Mouse (Mus musculus) CH12.LX (cell line): ENCODE measurements at regions not wholly inside any gene's neighbourhood (a gene's known extent, or its start where the extent isn't known, plus 50 kb on each side); places are given as distances from the start of the nearest gene placed in this dataset.

ENCODE experiments used
- DNase-seq: peaks from one replicate; pipeline ENCODE4 v3.0.0-alpha.2; 2013; ENCODE audit errors: extremely low read depth
- H3K27ac ChIP-seq: 2 replicates; pipeline ENCODE4 v1.5.1; 2012; ENCODE audit warnings: low read depth, mild to moderate bottlenecking, control low read depth, moderate library complexity; ENCODE audit not compliant: insufficient read depth
- H3K27me3 ChIP-seq: replicated peaks from 2 replicates; pipeline ENCODE3; 2012; ENCODE audit warnings: inconsistent platforms
- H3K36me3 ChIP-seq, 2 experiments: replicated peaks in 1 of 2; 2 replicates each; pipeline versions ENCODE3 to v1.6.1; 2012; ENCODE audit warnings: inconsistent platforms in 1 of 2, low read length in 1 of 2, mild to moderate bottlenecking in 1 of 2, mixed read lengths in 1 of 2, moderate library complexity in 1 of 2; ENCODE audit not compliant: control insufficient read depth in 1 of 2, insufficient read depth in 1 of 2
- H3K4me1 ChIP-seq, 2 experiments: 2 replicates each; pipeline ENCODE4 v1.6.1; 2012; ENCODE audit warnings: inconsistent platforms in 1 of 2, moderate library complexity in 1 of 2; ENCODE audit not compliant: insufficient read depth in 2 of 2, control insufficient read depth in 1 of 2
- H3K4me2 ChIP-seq: 2 replicates; pipeline ENCODE4 v1.6.1; 2012; ENCODE audit warnings: low read depth, mild to moderate bottlenecking, control low read depth; ENCODE audit not compliant: poor library complexity, insufficient read depth, severe bottlenecking
- H3K4me3 ChIP-seq, 3 experiments: fragments of 150-350 bp in 1 of 3; sonication (generic) in 1 of 3; replicated peaks in 1 of 3; 2 replicates each; pipeline versions ENCODE3 to v1.5.1; 2011 to 2012; ENCODE audit warnings: low read depth in 2 of 3, low read length in 2 of 3, mild to moderate bottlenecking in 2 of 3, moderate library complexity in 2 of 3, control low read depth in 1 of 3, improper control_type of control experiment in 1 of 3, inconsistent platforms in 1 of 3, mixed read lengths in 1 of 3; ENCODE audit not compliant: poor library complexity in 1 of 3
- H3K79me2 ChIP-seq: replicated peaks from 2 replicates; pipeline ENCODE4 v1.6.1; 2012; ENCODE audit warnings: mild to moderate bottlenecking, moderate library complexity; ENCODE audit not compliant: control insufficient read depth, poor library complexity, insufficient read depth, severe bottlenecking; ENCODE audit errors: extremely low read depth
- H3K9ac ChIP-seq: 2 replicates; pipeline ENCODE4 v1.6.1; 2012; ENCODE audit warnings: low read depth, mild to moderate bottlenecking, control low read depth, moderate library complexity; ENCODE audit not compliant: insufficient read depth
- H3K9me3 ChIP-seq: replicated peaks from 2 replicates; pipeline ENCODE3; 2012; ENCODE audit warnings: low read length, inconsistent platforms, mixed read lengths
- CHD1 ChIP-seq: IDR thresholded peaks from 2 replicates; pipeline ENCODE4 v1.6.1; 2012; ENCODE audit warnings: low read depth, low read length, improper control_type of control experiment, inconsistent platforms
- CHD2 ChIP-seq: IDR thresholded peaks from 2 replicates; pipeline ENCODE4 v1.6.1; 2011; ENCODE audit warnings: low read length, improper control_type of control experiment
- EP300 ChIP-seq: IDR thresholded peaks from 2 replicates; pipeline ENCODE4 v1.6.1; 2011; ENCODE audit warnings: low read length, improper control_type of control experiment
- GABPA ChIP-seq: IDR thresholded peaks from 2 replicates; pipeline ENCODE4 v1.6.1; 2012; ENCODE audit warnings: low read depth, low read length, improper control_type of control experiment, inconsistent platforms; ENCODE audit not compliant: insufficient replicate concordance
- HCFC1 ChIP-seq: IDR thresholded peaks from 2 replicates; pipeline ENCODE4 v1.6.1; 2012; ENCODE audit warnings: low read depth, mild to moderate bottlenecking, inconsistent platforms, low read length, improper control_type of control experiment
- JUN ChIP-seq: IDR thresholded peaks from 2 replicates; pipeline ENCODE4 v1.6.1; 2011; ENCODE audit warnings: low read depth, mild to moderate bottlenecking, low read length, improper control_type of control experiment, moderate library complexity; ENCODE audit not compliant: insufficient read depth
- JUND ChIP-seq: conservative IDR thresholded peaks from 2 replicates; pipeline ENCODE4 v1.6.1; 2011; ENCODE audit warnings: low read depth, low read length, improper control_type of control experiment
- MAFK ChIP-seq: IDR thresholded peaks from 2 replicates; pipeline ENCODE4 v1.6.1; 2011; ENCODE audit warnings: low read length, improper control_type of control experiment; ENCODE audit not compliant: insufficient replicate concordance
- MAX ChIP-seq: IDR thresholded peaks from 2 replicates; pipeline ENCODE4 v1.6.1; 2011; ENCODE audit warnings: low read length, improper control_type of control experiment
- MEF2A ChIP-seq: IDR thresholded peaks from 2 replicates; pipeline ENCODE4 v1.6.1; 2014; ENCODE audit warnings: low read depth, mild to moderate bottlenecking, inconsistent platforms, low read length, improper control_type of control experiment, borderline replicate concordance
- MXI1 ChIP-seq: IDR thresholded peaks from 2 replicates; pipeline ENCODE4 v1.6.1; 2011; ENCODE audit warnings: mild to moderate bottlenecking, low read depth, low read length, improper control_type of control experiment
- NRF1 ChIP-seq: IDR thresholded peaks from 2 replicates; pipeline ENCODE4 v1.6.1; 2014; ENCODE audit warnings: low read depth, mild to moderate bottlenecking, inconsistent platforms, low read length, improper control_type of control experiment, moderate library complexity
- PAX5 ChIP-seq: IDR thresholded peaks from 2 replicates; pipeline ENCODE4 v1.6.1; 2012; ENCODE audit warnings: low read length, inconsistent platforms, mixed read lengths
- POLR2AphosphoS2 ChIP-seq: IDR thresholded peaks from 2 replicates; pipeline ENCODE4 v1.6.1; 2011; ENCODE audit warnings: low read depth, low read length, improper control_type of control experiment
- RCOR1 ChIP-seq: conservative IDR thresholded peaks from 2 replicates; pipeline ENCODE4 v1.6.1; 2012; ENCODE audit warnings: low read depth, mild to moderate bottlenecking, inconsistent platforms, low read length, improper control_type of control experiment
- TBP ChIP-seq: conservative IDR thresholded peaks from 2 replicates; pipeline ENCODE4 v1.6.1; 2011; ENCODE audit warnings: low read depth, low read length, improper control_type of control experiment
- UBTF ChIP-seq: IDR thresholded peaks from 2 replicates; pipeline ENCODE4 v1.6.1; 2012; ENCODE audit warnings: low read depth, mild to moderate bottlenecking, inconsistent platforms, low read length, improper control_type of control experiment, moderate library complexity
- ZC3H11A ChIP-seq: IDR thresholded peaks from 2 replicates; pipeline ENCODE4 v1.6.1; 2012; ENCODE audit warnings: low read depth, mild to moderate bottlenecking, inconsistent platforms, low read length, improper control_type of control experiment
- ZKSCAN1 ChIP-seq: IDR thresholded peaks from 2 replicates; pipeline ENCODE4 v1.6.1; 2012; ENCODE audit warnings: low read depth, inconsistent platforms, low read length, improper control_type of control experiment, borderline replicate concordance
- ZMIZ1 ChIP-seq: IDR thresholded peaks from 2 replicates; pipeline ENCODE4 v1.6.1; 2012; ENCODE audit warnings: low read depth, mild to moderate bottlenecking, inconsistent platforms, low read length, improper control_type of control experiment
- ZNF384 ChIP-seq: IDR thresholded peaks from 2 replicates; pipeline ENCODE4 v1.6.1; 2012; ENCODE audit warnings: low read depth, low read length, improper control_type of control experiment, inconsistent platforms
- dilution Hi-C: fragments of 300-500 bp; cut with MboI; formaldehyde crosslinking; loops from 2 replicates; pipeline ENCODE4 v1.14.3; 2020; ENCODE audit warnings: low sequenced_read_pairs; ENCODE audit not compliant: extremely low pct_unique_long_range_greater_than_20kb, extremely low pct_ligation_motif_present
- in situ Hi-C: fragments of 300-500 bp; cut with MboI; formaldehyde crosslinking; loops from 3 replicates; pipeline ENCODE4 v1.14.3; 2019; ENCODE audit warnings: low sequenced_read_pairs, low pct_ligation_motif_present, low pct_unique_long_range_greater_than_20kb, mixed read lengths

- Histone ChIP-seq H3K79me2 (0 out of 2 replicates have a peak, but pooled peaks cover 3% of the 10 kb centered on the region), H3K36me3 (no peaks in the 10 kb centered on the region), H3K9ac (no peak overlapping the region), H3K9me3 (no peaks in the 10 kb centered on the region), H3K4me3 (no peak overlapping the region), H3K27ac (no peak overlapping the region), H3K27me3 (no peaks in the 10 kb centered on the region), H3K4me1 (peaks cover 11 to 57% of the 10 kb centered on the region in 2 experiments), H3K4me2 (no peak overlapping the region)
- no peak for DNase-seq
- dilution Hi-C loops (no loop called here), in situ Hi-C loops (no loop called here)
- TF ChIP-seq JUN: no peak
- no peak for TF ChIP-seq PAX5
- no peak for TF ChIP-seq GABPA
- no peak for TF ChIP-seq MXI1
- no peak for TF ChIP-seq ZKSCAN1
- no peak for TF ChIP-seq RCOR1
- no peak for TF ChIP-seq TBP
- TF ChIP-seq ZC3H11A: no peak
- no peak for TF ChIP-seq MEF2A
- TF ChIP-seq ZMIZ1: no peak
- no peak for TF ChIP-seq ZNF384
- no peak for TF ChIP-seq MAFK
- TF ChIP-seq POLR2AphosphoS2: no peak
- no peak for TF ChIP-seq NRF1
- no peak for TF ChIP-seq HCFC1
- no peak for TF ChIP-seq CHD1
- TF ChIP-seq CHD2: no peak
Observed at GRCm38 (mm10) chr16:55758707-55759067, 80.0 kb downstream of the Nfkbiz start.

- Histone ChIP-seq H3K4me3 (no peak overlapping the region), H3K36me3 (no peaks in the 10 kb centered on the region), H3K27me3 (no peaks in the 10 kb centered on the region), H3K79me2 (peaks cover 3% of the 10 kb centered on the region; the same call in 1 of the 2 replicates), H3K9me3 (no peaks in the 10 kb centered on the region), H3K9ac (peak overlapping the region; percentile 40), H3K27ac (peak overlapping the region; percentile 69), H3K4me2 (peak overlapping the region; percentile 27; the same call in 1 of the 2 replicates), H3K4me1 (peaks cover 14 to 58% of the 10 kb centered on the region in 2 experiments)
- dilution Hi-C loops (no loop called here), in situ Hi-C loops (no loop called here)
- DNase-seq: no peak
- TF ChIP-seq EP300 (0 out of 2 replicates have a peak, but pooled peaks have one; percentile 3), CHD2 (no peak), JUND (no peak), RCOR1 (no peak), ZMIZ1 (no peak), MAX (no peak), UBTF (0 out of 2 replicates have a peak, but pooled peaks have one; percentile 5), GABPA (no peak), TBP (no peak), MXI1 (no peak), NRF1 (no peak), ZKSCAN1 (no peak)
Observed at GRCm38 (mm10) chr16:55757952-55758706, 80.6 kb downstream of the Nfkbiz start.
